Mouse (Mus musculus) ES-Bruce4 (cell line): ENCODE results near the gene Coro6.

ENCODE experiments used
- CTCF ChIP-seq: IDR thresholded peaks from one replicate; pipeline ENCODE4 v1.8.1; 2011; ENCODE audit warnings: low read depth, low read length
- EP300 ChIP-seq: IDR thresholded peaks from 2 replicates; pipeline ENCODE4 v1.6.1; 2011; ENCODE audit warnings: low read depth, low read length; ENCODE audit not compliant: insufficient read depth

- TF ChIP-seq CTCF (no peak), EP300 (no peak)
These were observed 6.3 kb upstream of the Coro6 start for GRCm38 (mm10) chr11:77455770-77456510.
